Mouse (Mus musculus): ENCODE data around the gene Pdzk1. TPM values are rescaled to one million over a fixed set of nuclear protein-coding genes. Genes with fewer than 3 reads are reported as not detected.

Pdzk1 gene
- polyA plus RNA-seq, 1 experiment from 2014 or later, result 57.7 TPM

- Histone ChIP-seq H3K4me2 (ENCODE audit: low read depth, low read length) (no peak overlapping the region), H3K27me3 (ENCODE audit: insufficient read depth, low read length) (no peaks in the 10 kb centered on the region), H3K9ac (replicated peaks) (no peak overlapping the region), H3K9me3 (ENCODE audit: low read length) (no peaks in the 10 kb centered on the region), H3K36me3 (replicated peaks; ENCODE audit: insufficient read depth, low read length) (no peaks in the 10 kb centered on the region), H3K4me3 (ENCODE audit: low read depth, low read length) (no peak overlapping the region), H3K4me1 (ENCODE audit: insufficient read depth) (0 out of 2 replicates have a peak, but pooled peaks cover 3% of the 10 kb centered on the region), H3K27ac (ENCODE audit: low read depth) (no peak overlapping the region)
- ATAC-seq (no peak), DNase-seq (no peak)
- 35% methylated on average over 6 of the region's 6 CpGs for WGBS (ENCODE audit: insufficient replicate concordance)
- no peak for TF ChIP-seq EP300 (IDR thresholded peaks at IDR 0.05; ENCODE audit: low read depth)
These were observed 14.7 kb upstream of the Pdzk1 start for GRCm38 (mm10) chr3:96814342-96814741.

GRCm38 (mm10) chr3:96820116-96820915, 8.8 kb upstream of the Pdzk1 start:
- DNase-seq, result no peak

GRCm38 (mm10) chr3:96821581-96821980, 7.5 kb upstream of the Pdzk1 start:
- Histone ChIP-seq H3K27ac (ENCODE audit: low read depth) (no peak overlapping the region), H3K4me2 (ENCODE audit: low read depth, low read length) (no peak overlapping the region), H3K27me3 (ENCODE audit: insufficient read depth, low read length) (no peaks in the 10 kb centered on the region), H3K9ac (replicated peaks) (no peak overlapping the region), H3K4me1 (ENCODE audit: insufficient read depth) (peaks cover 2% of the 10 kb centered on the region; the same call in 1 of the 2 replicates), H3K9me3 (ENCODE audit: low read length) (no peaks in the 10 kb centered on the region), H3K4me3 (ENCODE audit: low read depth, low read length) (no peak overlapping the region), H3K36me3 (replicated peaks; ENCODE audit: insufficient read depth, low read length) (no peaks in the 10 kb centered on the region)
- 83% methylated on average over 4 of the region's 4 CpGs for WGBS (ENCODE audit: insufficient replicate concordance)
- TF ChIP-seq CTCF (IDR thresholded peaks at IDR 0.05; ENCODE audit: low read depth) (no peak), EP300 (IDR thresholded peaks at IDR 0.05; ENCODE audit: low read depth) (no peak)
- no peak for ATAC-seq
- no peak for DNase-seq

More at GRCm38 (mm10) chr3:96820116-96820915, 8.8 kb upstream of the Pdzk1 start:
- Histone ChIP-seq H3K4me2 (ENCODE audit: low read depth, low read length) (no peak overlapping the region), H3K4me1 (ENCODE audit: insufficient read depth) (peaks cover 2% of the 10 kb centered on the region; the same call in 1 of the 2 replicates), H3K9me3 (ENCODE audit: low read length) (no peaks in the 10 kb centered on the region), H3K27me3 (ENCODE audit: insufficient read depth, low read length) (no peaks in the 10 kb centered on the region), H3K4me3 (ENCODE audit: low read depth, low read length) (no peak overlapping the region), H3K27ac (ENCODE audit: low read depth) (no peak overlapping the region), H3K36me3 (replicated peaks; ENCODE audit: insufficient read depth, low read length) (no peaks in the 10 kb centered on the region), H3K9ac (replicated peaks) (no peak overlapping the region)
- TF ChIP-seq EP300 (IDR thresholded peaks at IDR 0.05; ENCODE audit: low read depth) (no peak), CTCF (IDR thresholded peaks at IDR 0.05; ENCODE audit: low read depth) (no peak)
- 61% methylated on average over 6 of the region's 6 CpGs for WGBS (ENCODE audit: insufficient replicate concordance)
- no peak for ATAC-seq

GRCm38 (mm10) chr3:96823701-96824100, 5.4 kb upstream of the Pdzk1 start:
- DNase-seq (no peak), ATAC-seq (no peak)
- H3K27ac ChIP-seq (ENCODE audit: low read depth), result no peak overlapping the region
- H3K9me3 ChIP-seq (ENCODE audit: low read length), result no peaks in the 10 kb centered on the region
- H3K9ac ChIP-seq (replicated peaks), result no peak overlapping the region
- no peaks in the 10 kb centered on the region for H3K36me3 ChIP-seq (replicated peaks; ENCODE audit: insufficient read depth, low read length)
- 47% methylated on average over 3 of the region's 3 CpGs for WGBS (ENCODE audit: insufficient replicate concordance)
- H3K4me1 ChIP-seq (ENCODE audit: insufficient read depth), result peaks cover 2% of the 10 kb centered on the region; the same call in 1 of the 2 replicates
- H3K4me2 ChIP-seq (ENCODE audit: low read depth, low read length), result no peak overlapping the region
- TF ChIP-seq CTCF (IDR thresholded peaks at IDR 0.05; ENCODE audit: low read depth) (no peak), EP300 (IDR thresholded peaks at IDR 0.05; ENCODE audit: low read depth) (no peak)
- H3K27me3 ChIP-seq (ENCODE audit: insufficient read depth, low read length), result no peaks in the 10 kb centered on the region
- H3K4me3 ChIP-seq (ENCODE audit: low read depth, low read length), result no peak overlapping the region

GRCm38 (mm10) chr3:96824614-96825013, 4.5 kb upstream of the Pdzk1 start:
- no peak overlapping the region for H3K4me3 ChIP-seq (ENCODE audit: low read depth, low read length)
- H3K4me1 ChIP-seq (ENCODE audit: insufficient read depth), result peaks cover 4% of the 10 kb centered on the region; the same call in 1 of the 2 replicates
- H3K36me3 ChIP-seq (replicated peaks; ENCODE audit: insufficient read depth, low read length), result no peaks in the 10 kb centered on the region
- no peaks in the 10 kb centered on the region for H3K9me3 ChIP-seq (ENCODE audit: low read length)
- ATAC-seq (no peak), DNase-seq (no peak)
- no peak overlapping the region for H3K27ac ChIP-seq (ENCODE audit: low read depth)
- H3K9ac ChIP-seq (replicated peaks), result no peak overlapping the region
- TF ChIP-seq CTCF (IDR thresholded peaks at IDR 0.05; ENCODE audit: low read depth) (no peak), EP300 (IDR thresholded peaks at IDR 0.05; ENCODE audit: low read depth) (no peak)
- H3K4me2 ChIP-seq (ENCODE audit: low read depth, low read length), result no peak overlapping the region
- no peaks in the 10 kb centered on the region for H3K27me3 ChIP-seq (ENCODE audit: insufficient read depth, low read length)
- 86% methylated on average over 12 of the region's 12 CpGs for WGBS (ENCODE audit: insufficient replicate concordance)

- H3K4me2 ChIP-seq (ENCODE audit: low read depth, low read length), result no peak overlapping the region
- H3K27ac ChIP-seq (ENCODE audit: low read depth), result no peak overlapping the region
- 51% methylated on average over 11 of the region's 11 CpGs for WGBS (ENCODE audit: insufficient replicate concordance)
- peaks cover 4% of the 10 kb centered on the region; the same call in 1 of the 2 replicates for H3K4me1 ChIP-seq (ENCODE audit: insufficient read depth)
- H3K36me3 ChIP-seq (replicated peaks; ENCODE audit: insufficient read depth, low read length), result no peaks in the 10 kb centered on the region
- no peaks in the 10 kb centered on the region for H3K9me3 ChIP-seq (ENCODE audit: low read length)
- ATAC-seq, result no peak
- no peaks in the 10 kb centered on the region for H3K27me3 ChIP-seq (ENCODE audit: insufficient read depth, low read length)
- no peak overlapping the region for H3K4me3 ChIP-seq (ENCODE audit: low read depth, low read length)
- TF ChIP-seq EP300 (IDR thresholded peaks at IDR 0.05; ENCODE audit: low read depth) (no peak), CTCF (IDR thresholded peaks at IDR 0.05; ENCODE audit: low read depth) (no peak)
- no peak for DNase-seq
- no peak overlapping the region for H3K9ac ChIP-seq (replicated peaks)
These were observed 3.8 kb upstream of the Pdzk1 start for GRCm38 (mm10) chr3:96825261-96825660.
